Mouse (Mus musculus) embryonic facial prominence, embryonic 12.5 days (tissue): ENCODE measurements around the gene Pik3ca. TPM values are rescaled to one million over a fixed set of nuclear protein-coding genes. Genes with fewer than 3 reads are reported as not detected.
A peak's percentile ranks its signal among the peaks of the same experiment; 100 is the strongest.

ENCODE experiments used
- ATAC-seq: fragments of 200-750 bp; cut with Nextera tagmentation; 2 replicates; pipeline ENCODE4 v1.8.0; 2017; ENCODE audit not compliant: insufficient number of reproducible peaks, insufficient read depth, low FRiP score, low TSS enrichment
- H3K27ac ChIP-seq: fragments of 300-500 bp; sonication (generic); 2 replicates; pipeline ENCODE4 v1.5.1; 2016; ENCODE audit warnings: mild to moderate bottlenecking
- H3K27me3 ChIP-seq: fragments of 300-500 bp; sonication (generic); 2 replicates; pipeline ENCODE4 v1.6.1; 2016; ENCODE audit warnings: mild to moderate bottlenecking, moderate library complexity
- H3K36me3 ChIP-seq: fragments of 300-500 bp; sonication (generic); 2 replicates; pipeline ENCODE4 v1.6.1; 2016; ENCODE audit warnings: mild to moderate bottlenecking
- H3K4me1 ChIP-seq: fragments of 300-500 bp; sonication (generic); 2 replicates; pipeline ENCODE4 v1.6.1; 2016
- H3K4me2 ChIP-seq: fragments of 300-500 bp; sonication (generic); replicated peaks from 2 replicates; pipeline ENCODE4 v1.6.1; 2016; ENCODE audit warnings: mild to moderate bottlenecking, moderate library complexity
- H3K4me3 ChIP-seq: fragments of 300-500 bp; sonication (generic); 2 replicates; pipeline ENCODE4 v1.5.1; 2016; ENCODE audit warnings: mild to moderate bottlenecking
- H3K9ac ChIP-seq: fragments of 300-500 bp; sonication (generic); 2 replicates; pipeline ENCODE4 v1.6.1; 2016; ENCODE audit warnings: mild to moderate bottlenecking, moderate library complexity
- H3K9me3 ChIP-seq: fragments of 300-500 bp; sonication (generic); 2 replicates; pipeline ENCODE4 v1.6.1; 2016; ENCODE audit warnings: mild to moderate bottlenecking, moderate library complexity
- WGBS: fragments of 180-500 bp; shearing (Covaris S2); methylation state at CpG from one replicate; pipeline ENCODE4 v1.1.7; 2016; 5-methylcytosine and 5-hydroxymethylcytosine counted together
- polyA plus RNA-seq: library from polyadenylated mRNA; unstranded; fragments of >200 nt; fragmentation: Nextera tagmentation; extraction: Ambion mirVana; gene quantifications from 2 replicates; pipeline ENCODE4 v1.2.1, GENCODE M21; 2016

Gene Pik3ca
- polyA plus RNA-seq, 1 experiment from 2014 or later = 12.2 TPM

DNA sequence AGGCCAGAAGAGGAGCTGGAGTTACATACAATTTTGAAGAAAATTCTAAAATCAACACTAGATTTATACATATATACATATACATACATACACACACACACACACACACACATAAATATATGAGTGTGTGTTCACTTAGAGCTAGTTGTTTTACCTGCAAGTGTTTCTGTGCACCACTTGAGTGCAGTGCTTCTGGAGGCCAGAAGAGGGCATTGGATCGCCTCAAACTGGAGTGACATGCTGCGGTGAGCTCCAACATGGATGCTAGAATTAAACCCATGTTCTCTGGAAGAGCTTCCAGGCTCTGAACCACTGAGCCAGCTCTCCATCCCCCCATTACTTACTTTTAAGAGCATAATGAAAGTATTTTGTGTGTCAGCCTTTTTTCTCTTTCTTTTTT is 17.6 kb upstream of the Pik3ca start:
- 38% methylated on average over 2 of the region's 2 CpGs for WGBS
- Histone ChIP-seq H3K4me2 (no peak overlapping the region), H3K4me1 (no peaks in the 10 kb centered on the region), H3K27me3 (no peaks in the 10 kb centered on the region), H3K9me3 (no peaks in the 10 kb centered on the region), H3K4me3 (no peak overlapping the region), H3K36me3 (no peaks in the 10 kb centered on the region), H3K9ac (no peak overlapping the region), H3K27ac (no peak overlapping the region)
- no peak for ATAC-seq

DNA sequence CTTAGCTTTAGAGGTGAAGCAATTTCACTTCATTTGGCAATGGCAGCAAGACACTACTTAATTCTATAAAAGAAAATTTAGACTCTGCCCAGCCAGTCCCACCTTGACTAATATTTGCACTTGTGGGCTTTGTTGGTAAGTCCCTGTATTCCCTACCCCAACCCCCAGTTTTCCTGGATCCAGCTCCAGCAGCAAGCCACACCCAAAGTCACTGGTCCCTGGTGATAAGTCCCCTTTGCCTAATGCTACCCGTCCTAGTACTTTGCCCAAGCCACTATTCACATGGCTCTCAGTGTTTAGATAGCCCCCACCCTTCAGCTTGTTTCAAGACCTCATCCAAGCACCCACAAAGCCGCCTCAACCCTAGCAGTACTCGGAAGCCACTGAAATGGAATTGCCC is 15.9 kb upstream of the Pik3ca start:
- Histone ChIP-seq H3K36me3 (no peaks in the 10 kb centered on the region), H3K9ac (no peak overlapping the region), H3K27ac (no peak overlapping the region), H3K27me3 (no peaks in the 10 kb centered on the region), H3K4me3 (no peak overlapping the region), H3K4me1 (no peaks in the 10 kb centered on the region), H3K4me2 (no peak overlapping the region), H3K9me3 (no peaks in the 10 kb centered on the region)
- WGBS = 76% methylated on average over 3 of the region's 3 CpGs
- ATAC-seq = no peak

DNA sequence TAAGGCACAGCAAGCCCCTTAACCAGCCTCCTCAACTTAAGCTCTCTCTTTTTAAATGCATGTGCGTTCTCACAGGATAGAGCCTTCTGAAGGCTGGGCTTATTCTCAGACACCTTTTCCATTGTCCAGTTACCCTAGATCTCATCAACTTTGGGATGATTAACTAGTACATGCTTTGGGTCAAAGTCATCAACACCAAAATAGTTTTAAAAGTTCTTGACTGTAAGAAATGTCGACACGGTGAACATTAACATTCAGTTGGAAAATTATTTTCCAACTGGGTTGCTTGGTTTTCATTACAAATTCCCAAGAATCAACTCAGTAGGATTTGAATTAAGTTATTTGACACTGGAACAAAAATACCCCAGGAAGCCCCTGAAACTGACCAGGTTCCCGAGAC is 4.6 kb upstream of the Pik3ca start:
- H3K9ac ChIP-seq = no peak overlapping the region
- WGBS = 89% methylated on average over 4 of the region's 4 CpGs
- H3K4me2 ChIP-seq = no peak overlapping the region
- no peak overlapping the region for H3K27ac ChIP-seq
- no peaks in the 10 kb centered on the region for H3K9me3 ChIP-seq
- H3K36me3 ChIP-seq = no peaks in the 10 kb centered on the region
- H3K4me1 ChIP-seq = 0 out of 2 replicates have a peak, but pooled peaks cover 2% of the 10 kb centered on the region
- no peak for ATAC-seq
- no peaks in the 10 kb centered on the region; the same call in 1 of the 2 replicates for H3K27me3 ChIP-seq
- H3K4me3 ChIP-seq = no peak overlapping the region

DNA sequence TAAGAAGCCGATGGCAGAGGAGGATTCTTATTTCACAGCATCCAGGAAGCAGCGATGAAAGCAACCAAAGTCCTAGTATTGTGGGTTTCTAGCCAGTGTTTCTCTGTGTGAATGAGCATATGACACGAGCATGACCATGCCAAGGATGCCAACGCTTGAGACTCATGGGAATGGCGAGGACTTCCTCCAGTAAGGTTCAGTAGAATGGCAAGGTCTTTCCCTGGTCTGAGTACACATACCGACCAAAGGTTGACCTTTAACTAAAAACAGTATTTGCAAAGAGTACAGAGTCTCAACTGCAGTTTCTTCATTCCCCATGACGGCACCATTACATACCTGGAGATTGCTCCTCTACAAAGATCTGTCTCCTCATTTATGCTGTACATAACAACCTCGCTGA is 3.5 kb upstream of the Pik3ca start:
- Histone ChIP-seq H3K36me3 (no peaks in the 10 kb centered on the region), H3K9ac (no peak overlapping the region), H3K9me3 (no peaks in the 10 kb centered on the region), H3K4me2 (no peak overlapping the region), H3K4me1 (peaks cover 7% of the 10 kb centered on the region), H3K27ac (no peak overlapping the region), H3K27me3 (no peaks in the 10 kb centered on the region; the same call in 1 of the 2 replicates), H3K4me3 (no peak overlapping the region)
- 89% methylated on average over 8 of the region's 8 CpGs for WGBS
- ATAC-seq = no peak

DNA sequence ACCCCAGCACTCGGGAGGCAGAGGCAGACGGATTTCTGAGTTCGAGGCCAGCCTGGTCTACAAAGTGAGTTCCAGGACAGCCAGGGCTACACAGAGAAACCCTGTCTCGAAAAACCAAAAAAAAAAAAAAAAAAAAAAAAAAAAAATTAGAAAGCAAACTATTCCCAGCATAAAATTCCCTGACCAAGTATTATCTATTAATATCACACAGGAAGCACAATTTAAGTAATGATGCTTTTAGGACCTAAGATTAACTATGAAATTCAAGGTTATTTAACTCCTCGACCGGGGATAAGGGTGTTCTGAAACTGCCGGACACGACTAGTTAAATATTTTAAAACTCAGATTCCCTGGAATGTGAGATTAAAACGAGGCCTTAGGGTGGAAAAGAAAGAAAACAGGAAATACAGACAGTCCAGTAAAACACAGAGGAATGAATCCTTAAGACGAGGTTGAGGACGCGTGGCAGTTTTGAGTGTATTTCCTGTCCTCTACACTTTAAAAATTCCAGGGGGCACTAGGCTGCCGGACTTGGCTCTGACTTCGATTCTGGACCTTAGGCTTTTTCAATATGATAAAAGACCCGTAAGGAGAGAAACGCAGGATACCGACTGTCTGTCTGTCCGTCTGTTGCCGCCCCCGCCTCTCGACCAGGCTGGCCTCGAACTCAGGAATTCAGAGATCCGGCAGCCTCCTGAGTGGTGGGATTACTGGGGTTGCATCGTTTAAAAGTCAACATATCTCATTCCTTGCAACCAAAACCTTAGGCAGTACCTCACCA is 1.5 kb upstream of the Pik3ca start:
- no peaks in the 10 kb centered on the region for H3K9me3 ChIP-seq
- H3K4me1 ChIP-seq = peaks cover 23% of the 10 kb centered on the region
- H3K9ac ChIP-seq = peak overlapping the region; percentile 96
- peak overlapping the region; percentile 98 for H3K27ac ChIP-seq
- ATAC-seq = no peak
- peak overlapping the region; percentile 69 for H3K4me2 ChIP-seq
- no peaks in the 10 kb centered on the region; the same call in 1 of the 2 replicates for H3K27me3 ChIP-seq
- WGBS = 20% methylated on average over 23 of the region's 24 CpGs
- peak overlapping the region; percentile 92 for H3K4me3 ChIP-seq
- no peaks in the 10 kb centered on the region for H3K36me3 ChIP-seq

DNA sequence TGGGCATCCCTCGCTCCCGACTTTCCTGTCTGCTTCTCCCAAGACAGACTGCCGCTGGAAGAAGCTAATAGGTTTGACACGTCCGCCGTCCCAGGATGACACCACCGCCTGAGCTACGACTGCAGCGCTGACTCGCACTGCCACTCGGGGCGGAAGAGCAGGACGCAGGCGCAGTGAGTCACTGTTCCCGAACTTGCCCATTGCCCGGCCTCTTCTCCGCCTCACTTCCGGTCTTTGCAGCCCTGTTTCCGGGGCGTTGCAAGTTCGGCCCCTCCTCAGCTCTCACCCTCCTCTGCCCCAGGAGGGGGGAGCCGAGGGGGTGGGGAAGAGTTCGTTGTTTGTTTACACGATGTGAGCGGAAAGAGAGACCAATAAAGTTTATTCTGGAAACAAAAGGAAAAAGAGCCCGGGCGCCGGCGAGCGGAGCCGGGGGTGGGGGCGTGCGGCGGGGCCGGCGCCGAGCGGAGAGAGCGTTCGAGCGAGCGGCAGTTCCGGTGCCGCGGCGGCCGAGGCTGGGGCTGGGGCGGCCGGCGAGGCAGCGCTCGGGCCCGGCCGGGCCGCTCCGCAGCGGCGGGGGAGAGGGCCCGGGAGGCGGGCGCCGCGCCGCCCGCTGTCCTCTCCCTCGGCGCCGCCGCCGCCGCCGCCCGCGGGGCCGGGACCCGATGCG is 544 bp upstream of the Pik3ca start:
- peak; percentile 98 for ATAC-seq
- WGBS = under 1% methylated on average over 44 of the region's 77 CpGs
- peak overlapping the region; percentile 92 for H3K4me3 ChIP-seq
- peak overlapping the region; percentile 71 for H3K4me2 ChIP-seq
- peak overlapping the region; percentile 98 for H3K27ac ChIP-seq
- H3K36me3 ChIP-seq = no peaks in the 10 kb centered on the region
- no peaks in the 10 kb centered on the region for H3K9me3 ChIP-seq
- peak overlapping the region; percentile 96 for H3K9ac ChIP-seq
- peaks cover 23% of the 10 kb centered on the region for H3K4me1 ChIP-seq
- no peaks in the 10 kb centered on the region; the same call in 1 of the 2 replicates for H3K27me3 ChIP-seq

DNA sequence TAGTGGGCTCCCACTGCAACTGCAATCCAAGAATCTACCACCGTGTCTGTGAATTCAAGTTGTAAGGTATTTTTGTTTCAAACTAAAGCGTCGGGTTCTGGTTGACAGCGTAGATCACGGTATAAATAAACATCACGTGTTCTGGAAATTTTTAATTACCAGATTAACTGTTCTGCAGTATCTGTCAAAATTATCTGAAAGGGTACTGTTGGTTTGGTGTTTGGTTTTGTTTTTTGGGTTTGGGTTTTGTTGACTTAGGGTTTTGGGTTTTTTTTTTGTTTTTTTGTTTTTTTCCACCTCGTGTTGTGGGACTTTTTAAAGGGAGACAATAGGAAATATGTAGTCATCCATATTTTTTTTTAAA is 686 bp downstream of the Pik3ca start:
- Histone ChIP-seq H3K9me3 (no peaks in the 10 kb centered on the region), H3K36me3 (no peaks in the 10 kb centered on the region), H3K27ac (peak overlapping the region; percentile 98; the same call in 1 of the 2 replicates), H3K4me2 (peak overlapping the region; percentile 71), H3K4me3 (peak overlapping the region; percentile 92), H3K27me3 (no peaks in the 10 kb centered on the region; the same call in 1 of the 2 replicates), H3K9ac (peak overlapping the region; percentile 96), H3K4me1 (peaks cover 30% of the 10 kb centered on the region)
- ATAC-seq = no peak
- WGBS = 1% methylated on average over 7 of the region's 7 CpGs

DNA sequence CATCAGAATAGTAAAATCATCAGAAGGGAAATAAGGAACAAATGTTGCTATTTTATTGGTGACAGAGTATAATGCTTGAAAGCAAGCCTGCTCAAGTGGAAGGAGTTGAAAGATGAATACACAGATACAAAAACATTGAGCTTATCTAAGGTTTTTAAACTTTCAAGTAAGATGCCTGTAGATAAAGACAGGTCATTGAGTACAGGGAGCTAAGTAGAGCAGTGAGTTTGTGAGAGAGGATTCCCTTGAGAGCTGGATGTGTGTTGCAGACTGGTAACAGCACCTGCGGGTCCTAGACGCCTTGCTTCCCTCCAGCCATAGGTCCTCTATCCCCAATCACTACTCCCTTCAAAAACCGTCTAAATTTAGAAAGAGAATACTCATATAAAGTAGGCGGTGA is 1.2 kb downstream of the Pik3ca start:
- Histone ChIP-seq H3K4me1 (peaks cover 34% of the 10 kb centered on the region), H3K36me3 (no peaks in the 10 kb centered on the region), H3K27me3 (no peaks in the 10 kb centered on the region), H3K9me3 (no peaks in the 10 kb centered on the region), H3K27ac (no peak overlapping the region), H3K4me3 (peak overlapping the region; percentile 10; the same call in 1 of the 2 replicates), H3K4me2 (peak overlapping the region; percentile 71), H3K9ac (no peak overlapping the region)
- no peak for ATAC-seq
- 30% methylated on average over 4 of the region's 4 CpGs for WGBS

DNA sequence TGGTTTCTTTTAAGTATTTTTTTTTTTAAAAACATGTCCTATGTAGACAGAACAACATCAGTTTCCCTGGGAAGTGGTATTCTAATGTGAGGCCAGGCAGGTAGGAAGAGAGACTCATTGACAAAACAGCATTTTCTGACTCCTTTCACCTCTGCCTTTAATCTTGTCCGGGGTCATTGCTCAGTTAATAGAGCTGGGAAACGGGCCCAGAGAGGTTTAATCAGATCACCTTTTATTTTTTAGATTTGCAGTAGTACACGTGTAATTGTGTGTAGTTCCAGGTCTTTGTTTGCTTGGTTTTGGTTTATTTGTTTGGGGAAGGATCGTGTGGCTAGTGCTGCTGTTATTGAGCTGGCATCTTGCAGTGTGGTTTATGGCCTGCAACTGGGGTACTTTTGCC is 1.9 kb downstream of the Pik3ca start:
- 37% methylated on average over 4 of the region's 4 CpGs for WGBS
- Histone ChIP-seq H3K9ac (no peak overlapping the region), H3K9me3 (no peaks in the 10 kb centered on the region), H3K27ac (0 out of 2 replicates have a peak overlapping the region, but pooled peaks have one; percentile 8), H3K4me2 (peak overlapping the region; percentile 23; the same call in 1 of the 2 replicates), H3K27me3 (no peaks in the 10 kb centered on the region), H3K4me3 (no peak overlapping the region), H3K36me3 (no peaks in the 10 kb centered on the region), H3K4me1 (peaks cover 34% of the 10 kb centered on the region)
- no peak for ATAC-seq

DNA sequence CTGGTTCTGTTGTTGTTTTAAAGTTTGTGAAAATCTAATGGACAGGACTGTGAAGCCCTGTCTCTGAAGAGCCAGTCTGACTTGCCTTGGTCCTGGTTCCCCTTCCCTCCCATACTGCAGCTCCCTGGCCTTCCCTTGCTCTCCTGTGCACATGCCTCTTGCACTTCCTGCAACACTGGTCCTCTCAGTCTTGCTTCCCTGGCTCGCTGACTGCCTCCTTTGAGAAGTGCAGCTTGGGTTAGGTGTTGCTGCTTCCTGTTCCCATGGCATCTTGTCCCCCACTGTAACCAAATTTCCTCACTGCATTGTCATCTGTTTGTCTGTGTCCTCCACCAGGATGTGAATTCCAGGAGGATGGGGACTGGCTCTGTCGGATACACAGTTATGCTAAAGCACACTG is 2.5 kb downstream of the Pik3ca start:
- Histone ChIP-seq H3K27ac (peak overlapping the region; percentile 8; the same call in 1 of the 2 replicates), H3K36me3 (no peaks in the 10 kb centered on the region), H3K9me3 (no peaks in the 10 kb centered on the region), H3K4me2 (peak overlapping the region; percentile 23; the same call in 1 of the 2 replicates), H3K27me3 (no peaks in the 10 kb centered on the region), H3K4me3 (no peak overlapping the region), H3K4me1 (peaks cover 34% of the 10 kb centered on the region), H3K9ac (peak overlapping the region; percentile 31; the same call in 1 of the 2 replicates)
- 38% methylated on average over 2 of the region's 2 CpGs for WGBS
- ATAC-seq = no peak

DNA sequence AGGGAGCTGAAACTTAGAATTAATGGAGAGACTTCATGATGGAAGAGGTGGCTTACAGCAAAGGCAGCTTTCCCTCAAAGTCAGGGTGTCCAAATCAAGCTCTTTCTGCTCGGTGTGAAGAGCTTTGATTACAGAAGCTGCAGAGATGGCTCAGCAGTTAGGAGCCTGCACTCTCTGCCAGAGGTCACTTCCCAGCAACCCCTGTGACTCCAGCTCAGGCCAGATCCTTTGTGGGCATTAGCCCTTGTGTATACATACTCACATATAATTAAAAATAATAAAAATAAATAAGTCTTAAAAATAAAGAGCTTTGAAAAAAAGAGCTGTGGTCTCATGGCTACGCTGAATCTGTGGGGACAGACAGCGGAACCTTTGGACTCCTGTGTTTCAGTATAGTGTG is 4.1 kb downstream of the Pik3ca start:
- Histone ChIP-seq H3K27me3 (no peaks in the 10 kb centered on the region), H3K4me1 (peaks cover 34% of the 10 kb centered on the region), H3K36me3 (no peaks in the 10 kb centered on the region), H3K27ac (no peak overlapping the region), H3K4me3 (no peak overlapping the region), H3K9ac (no peak overlapping the region), H3K9me3 (no peaks in the 10 kb centered on the region), H3K4me2 (no peak overlapping the region)
- WGBS = 73% methylated on average over 3 of the region's 3 CpGs
- no peak for ATAC-seq
